Mouse (Mus musculus): ENCODE data around the gene Ptpro. TPM values are rescaled to one million over a fixed set of nuclear protein-coding genes. Genes with fewer than 3 reads are reported as not detected.

Ptpro gene
- total and polyA plus RNA-seq, 3 experiments = 0.11 to 0.16 TPM; not detected in 1

GRCm38 (mm10) chr6:137405690-137406089 lies 153.6 kb downstream of the Ptpro start:
- Histone ChIP-seq H3K36me3 (replicated peaks in 1 of 2; ENCODE audit: control insufficient read depth in 1 of 2, insufficient read depth in 1 of 2, low read length in 1 of 2) (no peaks in the 10 kb centered on the region), H3K79me2 (replicated peaks; ENCODE audit: control insufficient read depth, extremely low read depth, insufficient read depth, poor library complexity, severe bottlenecking) (no peaks in the 10 kb centered on the region), H3K9me3 (replicated peaks; ENCODE audit: low read length) (no peaks in the 10 kb centered on the region), H3K27ac (ENCODE audit: insufficient read depth, low read depth) (no peak overlapping the region), H3K4me2 (ENCODE audit: insufficient read depth, low read depth, poor library complexity, severe bottlenecking) (no peak overlapping the region), H3K4me3 (replicated peaks in 1 of 3; ENCODE audit: low read depth in 2 of 3, low read length in 2 of 3, poor library complexity in 1 of 3) (no peak overlapping the region), H3K4me1 (ENCODE audit: control insufficient read depth in 1 of 2, insufficient read depth in 2 of 2) (peaks cover 3 to 20% of the 10 kb centered on the region in 2 experiments; a peak in 3 of 4 replicates), H3K27me3 (replicated peaks) (no peaks in the 10 kb centered on the region), H3K9ac (ENCODE audit: insufficient read depth, low read depth) (no peak overlapping the region)
- DNase-seq (ENCODE audit: extremely low read depth) = no peak
- dilution Hi-C loops (cut with MboI; ENCODE audit: extremely low pct_ligation_motif_present, extremely low pct_unique_long_range_greater_than_20kb, low sequenced_read_pairs) = no loop called here
- in situ Hi-C loops (cut with MboI; ENCODE audit: low pct_ligation_motif_present, low pct_unique_long_range_greater_than_20kb, low sequenced_read_pairs) = no loop called here
- TF ChIP-seq EP300 (IDR thresholded peaks at IDR 0.05; ENCODE audit: low read length) (no peak), GABPA (IDR thresholded peaks at IDR 0.05; ENCODE audit: insufficient replicate concordance, low read depth, low read length) (no peak), POLR2A (IDR thresholded peaks at IDR 0.05; ENCODE audit: low read depth, low read length) (no peak), ZKSCAN1 (IDR thresholded peaks at IDR 0.05; ENCODE audit: borderline replicate concordance, low read depth, low read length) (no peak), SIN3A (IDR thresholded peaks at IDR 0.05; ENCODE audit: low read length) (no peak), TCF12 (IDR thresholded peaks at IDR 0.05; ENCODE audit: low read depth, low read length) (no peak), ETS1 (conservative IDR thresholded peaks at IDR 0.05; ENCODE audit: low read depth, low read length) (no peak), IRF4 (IDR thresholded peaks at IDR 0.05; ENCODE audit: low read depth, low read length) (no peak), ZC3H11A (IDR thresholded peaks at IDR 0.05; ENCODE audit: low read depth, low read length) (no peak), USF1 (IDR thresholded peaks at IDR 0.05; ENCODE audit: low read depth, low read length) (no peak), E2F4 (IDR thresholded peaks at IDR 0.05; ENCODE audit: insufficient replicate concordance, low read depth, low read length) (no peak), SMC3 (IDR thresholded peaks at IDR 0.05; ENCODE audit: low read depth, low read length) (no peak), HCFC1 (IDR thresholded peaks at IDR 0.05; ENCODE audit: low read depth, low read length) (no peak), KAT2A (IDR thresholded peaks at IDR 0.05; ENCODE audit: insufficient replicate concordance, low read length) (no peak), JUND (conservative IDR thresholded peaks at IDR 0.05; ENCODE audit: low read depth, low read length) (no peak), POLR2AphosphoS2 (IDR thresholded peaks at IDR 0.05; ENCODE audit: low read depth, low read length) (no peak), CHD1 (IDR thresholded peaks at IDR 0.05; ENCODE audit: low read depth, low read length) (no peak)

GRCm38 (mm10) chr6:137410510-137410909 lies 158.4 kb downstream of the Ptpro start:
- H3K79me2 ChIP-seq (replicated peaks; ENCODE audit: control insufficient read depth, extremely low read depth, insufficient read depth, poor library complexity, severe bottlenecking) = no peaks in the 10 kb centered on the region
- H3K9ac ChIP-seq (ENCODE audit: insufficient read depth, low read depth) = no peak overlapping the region
- no peak overlapping the region for H3K27ac ChIP-seq (ENCODE audit: insufficient read depth, low read depth)
- peak; percentile 51 for DNase-seq (ENCODE audit: extremely low read depth)
- TF ChIP-seq ZC3H11A (IDR thresholded peaks at IDR 0.05; ENCODE audit: low read depth, low read length) (no peak), SIN3A (IDR thresholded peaks at IDR 0.05; ENCODE audit: low read length) (no peak), MEF2A (IDR thresholded peaks at IDR 0.05; ENCODE audit: borderline replicate concordance, low read depth, low read length) (0 out of 2 replicates have a peak, but pooled peaks have one; percentile 27), RAD21 (IDR thresholded peaks at IDR 0.05; ENCODE audit: low read depth, low read length) (no peak), MYC (IDR thresholded peaks at IDR 0.05; ENCODE audit: low read depth, low read length) (no peak), POLR2AphosphoS2 (IDR thresholded peaks at IDR 0.05; ENCODE audit: low read depth, low read length) (no peak)
- H3K9me3 ChIP-seq (replicated peaks; ENCODE audit: low read length) = no peaks in the 10 kb centered on the region
- no peak overlapping the region for H3K4me3 ChIP-seq (replicated peaks in 1 of 3; ENCODE audit: low read depth in 2 of 3, low read length in 2 of 3, poor library complexity in 1 of 3)
- dilution Hi-C loops (cut with MboI; ENCODE audit: extremely low pct_ligation_motif_present, extremely low pct_unique_long_range_greater_than_20kb, low sequenced_read_pairs) (no loop called here), in situ Hi-C loops (cut with MboI; ENCODE audit: low pct_ligation_motif_present, low pct_unique_long_range_greater_than_20kb, low sequenced_read_pairs) (no loop called here)
- peaks cover 3 to 22% of the 10 kb centered on the region in 2 experiments; a peak in 3 of 4 replicates for H3K4me1 ChIP-seq (ENCODE audit: control insufficient read depth in 1 of 2, insufficient read depth in 2 of 2)
- no peak overlapping the region for H3K4me2 ChIP-seq (ENCODE audit: insufficient read depth, low read depth, poor library complexity, severe bottlenecking)
- H3K27me3 ChIP-seq (replicated peaks) = no peaks in the 10 kb centered on the region
- H3K36me3 ChIP-seq (replicated peaks in 1 of 2; ENCODE audit: control insufficient read depth in 1 of 2, insufficient read depth in 1 of 2, low read length in 1 of 2) = no peaks in the 10 kb centered on the region
